Mouse (Mus musculus) CH12.LX (cell line): ENCODE measurements around the gene Pbx2. TPM values are rescaled to one million over a fixed set of nuclear protein-coding genes. Genes with fewer than 3 reads are reported as not detected.
A peak's percentile ranks its signal among the peaks of the same experiment; 100 is the strongest.

Experiments used
- DNase-seq: peaks from one replicate; pipeline ENCODE4 v3.0.0-alpha.2; 2013; ENCODE audit errors: extremely low read depth
- H3K27ac ChIP-seq: 2 replicates; pipeline ENCODE4 v1.5.1; 2012; ENCODE audit warnings: low read depth, mild to moderate bottlenecking, control low read depth, moderate library complexity; ENCODE audit not compliant: insufficient read depth
- H3K27me3 ChIP-seq: replicated peaks from 2 replicates; pipeline ENCODE3; 2012; ENCODE audit warnings: inconsistent platforms
- H3K36me3 ChIP-seq, 2 experiments: replicated peaks in 1 of 2; 2 replicates each; pipeline versions ENCODE3 to v1.6.1; 2012; ENCODE audit warnings: inconsistent platforms in 1 of 2, low read length in 1 of 2, mild to moderate bottlenecking in 1 of 2, mixed read lengths in 1 of 2, moderate library complexity in 1 of 2; ENCODE audit not compliant: control insufficient read depth in 1 of 2, insufficient read depth in 1 of 2
- H3K4me1 ChIP-seq, 2 experiments: 2 replicates each; pipeline ENCODE4 v1.6.1; 2012; ENCODE audit warnings: inconsistent platforms in 1 of 2, moderate library complexity in 1 of 2; ENCODE audit not compliant: insufficient read depth in 2 of 2, control insufficient read depth in 1 of 2
- H3K4me2 ChIP-seq: 2 replicates; pipeline ENCODE4 v1.6.1; 2012; ENCODE audit warnings: low read depth, mild to moderate bottlenecking, control low read depth; ENCODE audit not compliant: poor library complexity, insufficient read depth, severe bottlenecking
- H3K4me3 ChIP-seq, 3 experiments: fragments of 150-350 bp in 1 of 3; sonication (generic) in 1 of 3; replicated peaks in 1 of 3; 2 replicates each; pipeline versions ENCODE3 to v1.5.1; 2011 to 2012; ENCODE audit warnings: low read depth in 2 of 3, low read length in 2 of 3, mild to moderate bottlenecking in 2 of 3, moderate library complexity in 2 of 3, control low read depth in 1 of 3, improper control_type of control experiment in 1 of 3, inconsistent platforms in 1 of 3, mixed read lengths in 1 of 3; ENCODE audit not compliant: poor library complexity in 1 of 3
- H3K79me2 ChIP-seq: replicated peaks from 2 replicates; pipeline ENCODE4 v1.6.1; 2012; ENCODE audit warnings: mild to moderate bottlenecking, moderate library complexity; ENCODE audit not compliant: control insufficient read depth, poor library complexity, insufficient read depth, severe bottlenecking; ENCODE audit errors: extremely low read depth
- H3K9ac ChIP-seq: 2 replicates; pipeline ENCODE4 v1.6.1; 2012; ENCODE audit warnings: low read depth, mild to moderate bottlenecking, control low read depth, moderate library complexity; ENCODE audit not compliant: insufficient read depth
- H3K9me3 ChIP-seq: replicated peaks from 2 replicates; pipeline ENCODE3; 2012; ENCODE audit warnings: low read length, inconsistent platforms, mixed read lengths
- CHD1 ChIP-seq: IDR thresholded peaks from 2 replicates; pipeline ENCODE4 v1.6.1; 2012; ENCODE audit warnings: low read depth, low read length, improper control_type of control experiment, inconsistent platforms
- CHD2 ChIP-seq: IDR thresholded peaks from 2 replicates; pipeline ENCODE4 v1.6.1; 2011; ENCODE audit warnings: low read length, improper control_type of control experiment
- CTCF ChIP-seq, 2 experiments: IDR thresholded peaks in 1 of 2; conservative IDR thresholded peaks in 1 of 2; 2 replicates each; pipeline ENCODE4 v1.5.1; 2011 to 2012; ENCODE audit warnings: low read depth in 2 of 2, low read length in 2 of 2, improper control_type of control experiment in 1 of 2, inconsistent platforms in 1 of 2, mild to moderate bottlenecking in 1 of 2, moderate library complexity in 1 of 2
- E2F4 ChIP-seq: IDR thresholded peaks from 2 replicates; pipeline ENCODE4 v1.6.1; 2011; ENCODE audit warnings: low read depth, low read length, improper control_type of control experiment; ENCODE audit not compliant: insufficient replicate concordance
- ELF1 ChIP-seq: IDR thresholded peaks from 2 replicates; pipeline ENCODE4 v1.6.1; 2014; ENCODE audit warnings: low read depth, mild to moderate bottlenecking, inconsistent platforms, low read length, improper control_type of control experiment
- IRF4 ChIP-seq: IDR thresholded peaks from 2 replicates; pipeline ENCODE4 v1.6.1; 2014; ENCODE audit warnings: low read depth, mild to moderate bottlenecking, inconsistent platforms, low read length, improper control_type of control experiment
- JUN ChIP-seq: IDR thresholded peaks from 2 replicates; pipeline ENCODE4 v1.6.1; 2011; ENCODE audit warnings: low read depth, mild to moderate bottlenecking, low read length, improper control_type of control experiment, moderate library complexity; ENCODE audit not compliant: insufficient read depth
- MAFK ChIP-seq: IDR thresholded peaks from 2 replicates; pipeline ENCODE4 v1.6.1; 2011; ENCODE audit warnings: low read length, improper control_type of control experiment; ENCODE audit not compliant: insufficient replicate concordance
- MAX ChIP-seq: IDR thresholded peaks from 2 replicates; pipeline ENCODE4 v1.6.1; 2011; ENCODE audit warnings: low read length, improper control_type of control experiment
- MAZ ChIP-seq: IDR thresholded peaks from 2 replicates; pipeline ENCODE4 v1.6.1; 2012; ENCODE audit warnings: low read depth, mild to moderate bottlenecking, inconsistent platforms, low read length, improper control_type of control experiment, moderate library complexity
- MEF2A ChIP-seq: IDR thresholded peaks from 2 replicates; pipeline ENCODE4 v1.6.1; 2014; ENCODE audit warnings: low read depth, mild to moderate bottlenecking, inconsistent platforms, low read length, improper control_type of control experiment, borderline replicate concordance
- MYC ChIP-seq: IDR thresholded peaks from 2 replicates; pipeline ENCODE4 v1.6.1; 2011; ENCODE audit warnings: low read depth, mild to moderate bottlenecking, improper control_type of control experiment, low read length
- POLR2A ChIP-seq: IDR thresholded peaks from 2 replicates; pipeline ENCODE4 v1.6.1; 2011; ENCODE audit warnings: low read depth, mild to moderate bottlenecking, improper control_type of control experiment, low read length
- POLR2AphosphoS2 ChIP-seq: IDR thresholded peaks from 2 replicates; pipeline ENCODE4 v1.6.1; 2011; ENCODE audit warnings: low read depth, low read length, improper control_type of control experiment
- RAD21 ChIP-seq: IDR thresholded peaks from 2 replicates; pipeline ENCODE4 v1.6.1; 2011; ENCODE audit warnings: low read depth, mild to moderate bottlenecking, low read length, improper control_type of control experiment, moderate library complexity
- RCOR1 ChIP-seq: conservative IDR thresholded peaks from 2 replicates; pipeline ENCODE4 v1.6.1; 2012; ENCODE audit warnings: low read depth, mild to moderate bottlenecking, inconsistent platforms, low read length, improper control_type of control experiment
- SMC3 ChIP-seq: IDR thresholded peaks from 2 replicates; pipeline ENCODE4 v1.6.1; 2011; ENCODE audit warnings: low read depth, low read length, improper control_type of control experiment
- TBP ChIP-seq: conservative IDR thresholded peaks from 2 replicates; pipeline ENCODE4 v1.6.1; 2011; ENCODE audit warnings: low read depth, low read length, improper control_type of control experiment
- TCF12 ChIP-seq: IDR thresholded peaks from 2 replicates; pipeline ENCODE4 v1.6.1; 2014; ENCODE audit warnings: low read depth, mild to moderate bottlenecking, inconsistent platforms, low read length, improper control_type of control experiment
- UBTF ChIP-seq: IDR thresholded peaks from 2 replicates; pipeline ENCODE4 v1.6.1; 2012; ENCODE audit warnings: low read depth, mild to moderate bottlenecking, inconsistent platforms, low read length, improper control_type of control experiment, moderate library complexity
- USF2 ChIP-seq: conservative IDR thresholded peaks from 2 replicates; pipeline ENCODE4 v1.6.1; 2011; ENCODE audit warnings: low read depth, low read length, improper control_type of control experiment
- ZNF384 ChIP-seq: IDR thresholded peaks from 2 replicates; pipeline ENCODE4 v1.6.1; 2012; ENCODE audit warnings: low read depth, low read length, improper control_type of control experiment, inconsistent platforms
- dilution Hi-C: fragments of 300-500 bp; cut with MboI; formaldehyde crosslinking; loops from 2 replicates; pipeline ENCODE4 v1.14.3; 2020; ENCODE audit warnings: low sequenced_read_pairs; ENCODE audit not compliant: extremely low pct_unique_long_range_greater_than_20kb, extremely low pct_ligation_motif_present
- in situ Hi-C: fragments of 300-500 bp; cut with MboI; formaldehyde crosslinking; loops from 3 replicates; pipeline ENCODE4 v1.14.3; 2019; ENCODE audit warnings: low sequenced_read_pairs, low pct_ligation_motif_present, low pct_unique_long_range_greater_than_20kb, mixed read lengths
- polyA plus RNA-seq: library from polyadenylated mRNA; unstranded; fragments of >175 nt; gene quantifications from 2 replicates; pipeline ENCODE4 v1.2.1, GENCODE M21; 2012; ENCODE audit warnings: low read depth; ENCODE audit not compliant: insufficient read length
- total RNA-seq, 2 experiments: library from RNA; depleted of rRNA; stranded (reverse); fragments of 300-350 nt in 1 of 2; fragments of >200 nt in 1 of 2; gene quantifications; 2 replicates each; pipeline ENCODE4 v1.2.3; 2012 to 2014

Pbx2 gene
- total and polyA plus RNA-seq, 3 experiments, result 30.0 to 50.5 (median 41.0) TPM

- no peak overlapping the region for H3K4me3 ChIP-seq
- H3K79me2 ChIP-seq, result no peaks in the 10 kb centered on the region; the same call in 1 of the 2 replicates
- no peak overlapping the region for H3K27ac ChIP-seq
- dilution Hi-C loops, result no loop called here
- H3K4me1 ChIP-seq, result peaks cover 0 to 15% of the 10 kb centered on the region in 2 experiments; a peak in 2 of 4 replicates
- DNase-seq, result no peak
- H3K9ac ChIP-seq, result no peak overlapping the region
- in situ Hi-C loops, result no loop called here
- no peak overlapping the region for H3K4me2 ChIP-seq
- no peaks in the 10 kb centered on the region for H3K9me3 ChIP-seq
- no peaks in the 10 kb centered on the region for H3K36me3 ChIP-seq
- H3K27me3 ChIP-seq, result peaks cover 6% of the 10 kb centered on the region
- TF ChIP-seq MAX, result no peak
- TF ChIP-seq ZNF384, result no peak
- TF ChIP-seq MEF2A, result no peak
- TF ChIP-seq ELF1, result no peak
- no peak for TF ChIP-seq POLR2AphosphoS2
- TF ChIP-seq MAZ, result no peak
- no peak for TF ChIP-seq IRF4
- no peak for TF ChIP-seq JUN
- TF ChIP-seq CHD2, result no peak
- TF ChIP-seq SMC3, result no peak
- no peak for TF ChIP-seq RAD21
- no peak for TF ChIP-seq POLR2A
These were observed 5.9 kb upstream of the Pbx2 start for GRCm38 (mm10) chr17:34585121-34585520.

- Histone ChIP-seq H3K4me2 (peak overlapping the region; percentile 77; the same call in 1 of the 2 replicates), H3K4me3 (peak overlapping the region in 1 of 3 experiments; percentile 82), H3K27me3 (peaks cover 4% of the 10 kb centered on the region), H3K9ac (no peak overlapping the region), H3K36me3 (no peaks in the 10 kb centered on the region), H3K9me3 (no peaks in the 10 kb centered on the region), H3K79me2 (no peaks in the 10 kb centered on the region; the same call in 1 of the 2 replicates), H3K4me1 (peaks cover 3 to 25% of the 10 kb centered on the region in 2 experiments; a peak in 2 of 4 replicates), H3K27ac (no peak overlapping the region)
- in situ Hi-C loops, result no loop called here
- dilution Hi-C loops, result no loop called here
- TF ChIP-seq ELF1 (no peak), MYC (no peak), CTCF (conservative IDR thresholded peaks at IDR 0.05 in 1 of 2, IDR thresholded peaks at IDR 0.05 in 1 of 2; ENCODE audit: low read depth in 2 of 2, low read length in 2 of 2) (no peak), CHD2 (no peak), RCOR1 (no peak), MEF2A (no peak), JUN (no peak), USF2 (no peak), MAFK (no peak), MAZ (no peak), TBP (no peak), IRF4 (no peak), CHD1 (no peak), E2F4 (no peak), TCF12 (no peak), RAD21 (no peak), UBTF (no peak)
- DNase-seq, result no peak
These were observed 4.9 kb upstream of the Pbx2 start for GRCm38 (mm10) chr17:34585877-34586771.
